In genomic region chr3:129204441-129205313, GRCm38 (mm10) we compare ENCODE assay signal across 8 mouse cellular contexts. TPM values are rescaled to one million over a fixed set of nuclear protein-coding genes. Genes with fewer than 3 reads are reported as not detected.
DNase-seq lines count a peak whose midpoint lies in the region; ATAC-seq and TF ChIP-seq lines count a peak whose summit lies in the region.

No protein-coding gene starts in this region.

- TF ChIP-seq CTCF in cerebellum, adult 2 months (IDR thresholded peaks at IDR 0.05; ENCODE audit: borderline replicate concordance, insufficient read depth, low read depth, low read length): peak; percentile 40; the same call in 1 of the 2 replicates

- H3K4me3 ChIP-seq in cerebellum, adult 2 months (replicated peaks; ENCODE audit: insufficient read depth, low read depth, low read length): no peak overlapping the region
- peak overlapping the region; percentile 38 for H3K4me3 ChIP-seq in intestine, embryonic 14.5 days (ENCODE audit: low read depth, low read length)
- H3K4me3 ChIP-seq in limb, embryonic 14.5 days (replicated peaks; ENCODE audit: low read length): peak overlapping the region; percentile 42
- peak overlapping the region; percentile 41 for H3K4me3 ChIP-seq in midbrain, embryonic 16.5 days (ENCODE audit: low read depth, low read length)

- H3K9ac ChIP-seq in intestine, embryonic 14.5 days (ENCODE audit: low read length): peak overlapping the region; percentile 44
- H3K9ac ChIP-seq in limb, embryonic 14.5 days (ENCODE audit: low read depth, low read length, severe bottlenecking): peak overlapping the region; percentile 21; the same call in 1 of the 2 replicates
- H3K9ac ChIP-seq in midbrain, embryonic 16.5 days (ENCODE audit: low read depth, low read length): peak overlapping the region; percentile 46; the same call in 1 of the 2 replicates

- H3K9me3 ChIP-seq in intestine, embryonic 14.5 days (ENCODE audit: control insufficient read depth, low read length): no peaks in the 10 kb centered on the region
- H3K9me3 ChIP-seq in limb, embryonic 14.5 days (ENCODE audit: control insufficient read depth, low read length): no peaks in the 10 kb centered on the region
- no peaks in the 10 kb centered on the region for H3K9me3 ChIP-seq in midbrain, embryonic 16.5 days (replicated peaks; ENCODE audit: control insufficient read depth, low read length, poor library complexity, severe bottlenecking)

- peaks cover 25% of the 10 kb centered on the region; the same call in 1 of the 2 replicates for H3K27me3 ChIP-seq in cerebellum, adult 2 months (ENCODE audit: control insufficient read depth, insufficient read depth, low read length)
- peaks cover 94% of the 10 kb centered on the region for H3K27me3 ChIP-seq in intestine, embryonic 14.5 days (replicated peaks; ENCODE audit: control insufficient read depth, insufficient read depth, low read length)
- peaks cover 96% of the 10 kb centered on the region for H3K27me3 ChIP-seq in limb, embryonic 14.5 days (ENCODE audit: control insufficient read depth, insufficient read depth, low read length)
- peaks cover 66% of the 10 kb centered on the region for H3K27me3 ChIP-seq in midbrain, embryonic 16.5 days (ENCODE audit: control insufficient read depth, insufficient read depth, low read depth, low read length)

- WGBS in cerebellum, adult 2 months: 2% methylated on average over 48 of the region's 48 CpGs
- WGBS in intestine, embryonic 14.5 days: 2% methylated on average over 48 of the region's 48 CpGs
- under 1% methylated on average over 47 of the region's 48 CpGs for WGBS in limb, embryonic 14.5 days
- under 1% methylated on average over 48 of the region's 48 CpGs for WGBS in midbrain, embryonic 16.5 days

- no peak for TF ChIP-seq POLR2A in cerebellum, adult 2 months (IDR thresholded peaks at IDR 0.05; ENCODE audit: borderline replicate concordance, insufficient read depth, low read length)
- no peak for TF ChIP-seq POLR2A in limb, embryonic 14.5 days (IDR thresholded peaks at IDR 0.05; ENCODE audit: borderline replicate concordance, extremely low read depth, insufficient read depth, insufficient read length)

- ATAC-seq in intestine, embryonic 14.5 days (replicated peaks; ENCODE audit: low FRiP score, low TSS enrichment, low read depth): peak; percentile 90
- peak; percentile 90 for ATAC-seq in limb, embryonic 14.5 days (ENCODE audit: low FRiP score, low read depth)
- peak; percentile 93 for ATAC-seq in midbrain, embryonic 16.5 days

- H3K27ac ChIP-seq in cerebellum, adult 2 months (ENCODE audit: insufficient read depth, low read length): no peak overlapping the region
- H3K27ac ChIP-seq in intestine, embryonic 14.5 days (ENCODE audit: low read depth): peak overlapping the region; percentile 27; the same call in 1 of the 2 replicates
- H3K27ac ChIP-seq in limb, embryonic 14.5 days (replicated peaks; ENCODE audit: low read depth, low read length): no peak overlapping the region
- no peak overlapping the region for H3K27ac ChIP-seq in midbrain, embryonic 16.5 days (ENCODE audit: low read length)

- H3K4me1 ChIP-seq in cerebellum, adult 2 months (ENCODE audit: control insufficient read depth, insufficient read depth, low read length): no peaks in the 10 kb centered on the region
- H3K4me1 ChIP-seq in intestine, embryonic 14.5 days (replicated peaks; ENCODE audit: control insufficient read depth, insufficient read depth, low read length): peaks cover 7% of the 10 kb centered on the region; the same call in 1 of the 2 replicates
- H3K4me1 ChIP-seq in limb, embryonic 14.5 days (ENCODE audit: control insufficient read depth, insufficient read depth, low read length): peaks cover 8% of the 10 kb centered on the region; the same call in 1 of the 2 replicates
- peaks cover 13% of the 10 kb centered on the region for H3K4me1 ChIP-seq in midbrain, embryonic 16.5 days (ENCODE audit: control insufficient read depth, insufficient read depth, low read length)

- H3K4me2 ChIP-seq in intestine, embryonic 14.5 days (ENCODE audit: low read length): peak overlapping the region; percentile 82
- H3K4me2 ChIP-seq in limb, embryonic 14.5 days (replicated peaks; ENCODE audit: low read depth, low read length, severe bottlenecking): peak overlapping the region; percentile 78
- H3K4me2 ChIP-seq in midbrain, embryonic 16.5 days (ENCODE audit: low read length): peak overlapping the region; percentile 74

- peak in 1 of 2 experiments; percentile 42 for DNase-seq in cerebellum, adult 2 months
- no peak for DNase-seq in cerebellum, adult 11-12 months
- peak; percentile 11 for DNase-seq in c-Kit-positive CD71-positive TER-119-positive erythroid progenitor cells, embryonic 14.5 days (ENCODE audit: low spot score)
- DNase-seq in gastrocnemius, adult 8-10 months (ENCODE audit: low spot score in 2 of 2): peak; percentile 46 to 55
- DNase-seq in intestine, embryonic 14.5 days (ENCODE audit: low spot score): peak; percentile 96
- peak; percentile 92 for DNase-seq in limb, embryonic 14.5 days (ENCODE audit: low spot score)
- peak; percentile 23 for DNase-seq in thymus, postnatal 14 days

- H3K36me3 ChIP-seq in intestine, embryonic 14.5 days (ENCODE audit: control insufficient read depth, insufficient read depth, low read length): no peaks in the 10 kb centered on the region
- no peaks in the 10 kb centered on the region for H3K36me3 ChIP-seq in limb, embryonic 14.5 days (ENCODE audit: control insufficient read depth, insufficient read depth, low read length)
- no peaks in the 10 kb centered on the region for H3K36me3 ChIP-seq in midbrain, embryonic 16.5 days (ENCODE audit: control insufficient read depth, insufficient read depth, low read length)

RNA-seq across cellular contexts. Expression of gene Pitx2, which starts 5.0 kb away (rescaled TPM):
- polyA plus RNA-seq in cerebellum, adult 2 months (2012; rRNA removed): 0.25 TPM in 1 of 2 replicates, not detected in the other
- total RNA-seq in gastrocnemius, adult 8-10 months (2022): 1 to 10 TPM; 4.0 to 6.1 (median 5.5) TPM
- 35.6 and 48.0 TPM in 2 replicates for polyA plus RNA-seq in intestine, embryonic 14.5 days (2014; fragmentation: Nextera tagmentation; extraction: Ambion mirVana)
- polyA plus RNA-seq in limb, embryonic 14.5 days (2012; rRNA removed): 13.3 and 16.0 TPM in 2 replicates
- polyA plus RNA-seq in limb, embryonic 14.5 days (2014; fragmentation: Nextera tagmentation; extraction: Ambion mirVana): 11.9 and 12.2 TPM in 2 replicates
- polyA plus RNA-seq in midbrain, embryonic 16.5 days (2015; fragmentation: Nextera tagmentation; extraction: Ambion mirVana): 29.0 and 37.9 TPM in 2 replicates

Comparison
In these comparisons a context has a peak if more than half of its experiments do, and no peak if none do; other contexts are left out.
1. RNA of gene Pitx2, which starts 5.0 kb away (polyA plus RNA-seq): 35.6 to 48.0 TPM in intestine, embryonic 14.5 days, 29.0 to 37.9 TPM in midbrain, embryonic 16.5 days and 11.9 to 16.0 TPM in limb, embryonic 14.5 days; 0.25 TPM in cerebellum, adult 2 months; every median in the first group is over 10 times any median in the second.
2. Peak in every context shown above with its lines, with median percentiles within 50 percentile points of each other: ATAC-seq, H3K4me2 ChIP-seq and H3K9ac ChIP-seq.